Mouse (Mus musculus) E14TG2a.4 (cell line): ENCODE data around the gene Ergic1.

ENCODE experiments used
- CTCF ChIP-seq: conservative IDR thresholded peaks from 2 replicates; pipeline ENCODE4 v1.5.1; 2014; ENCODE audit warnings: low read length
- NANOG ChIP-seq: IDR thresholded peaks from 2 replicates; pipeline ENCODE4 v1.6.1; 2014; ENCODE audit warnings: borderline replicate concordance, low read length, mixed read lengths
- POU5F1 ChIP-seq: IDR thresholded peaks from 2 replicates; pipeline ENCODE4 v1.6.1; 2014; ENCODE audit warnings: low read length, borderline replicate concordance

GRCm38 (mm10) chr17:26587961-26588487 lies 26.7 kb downstream of the Ergic1 start:
- TF ChIP-seq CTCF (no peak), NANOG (no peak), POU5F1 (no peak)
